Mouse (Mus musculus) monocyte, adult 5-6 weeks (primary cell): Measurements from ENCODE around the gene Actl11. TPM values are rescaled to one million over a fixed set of nuclear protein-coding genes. Genes with fewer than 3 reads are reported as not detected.

ENCODE experiments used
- ATAC-seq: fragments of 153-309, 156-312 bp; replicated peaks from 2 replicates; pipeline ENCODE4 v1.8.0; 2017; ENCODE audit warnings: mild to moderate bottlenecking; ENCODE audit not compliant: low TSS enrichment, insufficient number of reproducible peaks, severe bottlenecking, poor library complexity, low FRiP score
- total RNA-seq: library from RNA; stranded (forward); fragments of 200-1000, 200-491, 200-594 nt; gene quantifications from 3 replicates; pipeline ENCODE4 v1.2.3, GENCODE M21; 2017

Gene Actl11
- total RNA-seq, result 0.19 TPM in 1 of 3 replicates, not detected in the others

- ATAC-seq, result no peak
Measured at GRCm38 (mm10) chr9:107928169-107928568, at the start of gene Actl11. Actl11 (plus strand) TSS chr9:107928469.

GRCm38 (mm10) chr9:107880411-107880810 lies 47.9 kb upstream of the Actl11 start:
- no peak for ATAC-seq

- ATAC-seq, result peak; percentile 96
Measured at GRCm38 (mm10) chr9:107887804-107888266, 40.4 kb upstream of the Actl11 start, which contains the start of gene Mon1a. Mon1a (plus strand) TSS chr9:107888151.

- ATAC-seq, result no peak
Measured at GRCm38 (mm10) chr9:107888267-107888850, 39.9 kb upstream of the Actl11 start.

- ATAC-seq, result no peak
Measured at GRCm38 (mm10) chr9:107890260-107890659, 38.0 kb upstream of the Actl11 start.

- no peak for ATAC-seq
Measured at GRCm38 (mm10) chr9:107891023-107891422, 37.2 kb upstream of the Actl11 start.

GRCm38 (mm10) chr9:107898563-107898962 lies 29.7 kb upstream of the Actl11 start:
- no peak for ATAC-seq

GRCm38 (mm10) chr9:107899855-107900254 lies 28.4 kb upstream of the Actl11 start:
- no peak for ATAC-seq

- no peak for ATAC-seq
Measured at GRCm38 (mm10) chr9:107900840-107901626, 27.2 kb upstream of the Actl11 start.

- no peak for ATAC-seq
Measured at GRCm38 (mm10) chr9:107901627-107901914, 26.7 kb upstream of the Actl11 start.

- peak; percentile 91 for ATAC-seq
Measured at GRCm38 (mm10) chr9:107904726-107905125, 23.5 kb upstream of the Actl11 start.

GRCm38 (mm10) chr9:107906252-107906966 lies 21.9 kb upstream of the Actl11 start, which contains the start of gene Mst1r:
Mst1r (plus strand) TSS chr9:107906873.
- no peak for ATAC-seq

- no peak for ATAC-seq
Measured at GRCm38 (mm10) chr9:107906967-107907800, 21.1 kb upstream of the Actl11 start.

- no peak for ATAC-seq
Measured at GRCm38 (mm10) chr9:107907801-107908120, 20.5 kb upstream of the Actl11 start.

- ATAC-seq, result 0 out of 2 replicates have a peak, but pooled peaks have one; percentile 30
Measured at GRCm38 (mm10) chr9:107908410-107909158, 19.7 kb upstream of the Actl11 start.

GRCm38 (mm10) chr9:107910025-107910769 lies 18.1 kb upstream of the Actl11 start:
- ATAC-seq, result no peak

GRCm38 (mm10) chr9:107914764-107915420 lies 13.4 kb upstream of the Actl11 start:
- ATAC-seq, result no peak
